Mouse (Mus musculus) spleen, adult 2 months (tissue): Measurements from ENCODE around the gene Lrrc8e. TPM values are rescaled to one million over a fixed set of nuclear protein-coding genes. Genes with fewer than 3 reads are reported as not detected.

Experiments used
- DNase-seq, 2 experiments: peaks; one replicate each; pipeline versions ENCODE4 v3.0.0 to v3.0.0-alpha.2; 2012 to 2021; ENCODE audit warnings: low spot score in 2 of 2, low read depth in 1 of 2
- H3K27ac ChIP-seq: fragments of 200-500 bp; 2 replicates; pipeline ENCODE4 v1.5.1; 2012; ENCODE audit warnings: low read length, inconsistent platforms; ENCODE audit not compliant: insufficient read depth
- H3K27me3 ChIP-seq: fragments of 200-500 bp; 2 replicates; pipeline ENCODE4 v1.6.1; 2012; ENCODE audit warnings: mild to moderate bottlenecking, moderate library complexity, low read length, inconsistent platforms; ENCODE audit not compliant: control insufficient read depth, insufficient read depth
- H3K36me3 ChIP-seq: fragments of 200-500 bp; 2 replicates; pipeline ENCODE4 v1.6.1; 2012; ENCODE audit warnings: mild to moderate bottlenecking, low read length, inconsistent platforms; ENCODE audit not compliant: control insufficient read depth, insufficient read depth
- H3K4me1 ChIP-seq: fragments of 200-500 bp; 2 replicates; pipeline ENCODE4 v1.6.1; 2011; ENCODE audit warnings: inconsistent platforms; ENCODE audit not compliant: control insufficient read depth, insufficient read depth, insufficient read length
- H3K4me3 ChIP-seq: fragments of 200-500 bp; 2 replicates; pipeline ENCODE4 v1.5.1; 2011; ENCODE audit warnings: mild to moderate bottlenecking, inconsistent platforms; ENCODE audit not compliant: insufficient read depth, insufficient read length; ENCODE audit errors: extremely low read depth
- CTCF ChIP-seq: fragments of 200-500 bp; IDR thresholded peaks from 2 replicates; pipeline ENCODE4 v1.5.1; 2011; ENCODE audit warnings: mild to moderate bottlenecking, inconsistent platforms; ENCODE audit not compliant: insufficient read depth, insufficient read length, insufficient replicate concordance; ENCODE audit errors: extremely low read depth
- POLR2A ChIP-seq: fragments of 200-500 bp; IDR thresholded peaks from 2 replicates; pipeline ENCODE4 v1.6.1; 2011; ENCODE audit warnings: low read depth, low read length, inconsistent platforms
- WGBS: fragments of 180-500 bp; shearing (Covaris S2); methylation state at CpG from one replicate; pipeline ENCODE4 v1.1.7; 2018; 5-methylcytosine and 5-hydroxymethylcytosine counted together
- polyA plus RNA-seq: library from polyadenylated mRNA; depleted of rRNA; stranded (reverse); fragments of >200 nt; gene quantifications from 2 replicates; pipeline ENCODE4 v1.2.3, GENCODE M21; 2012

Lrrc8e gene
- polyA plus RNA-seq, 1 experiment, result 0.06 TPM

- DNase-seq, result peak; percentile 41 to 80
- no peak overlapping the region for H3K4me3 ChIP-seq
- peak; percentile 88 for TF ChIP-seq CTCF
- no peak for TF ChIP-seq POLR2A
- H3K4me1 ChIP-seq, result peaks cover 2% of the 10 kb centered on the region; the same call in 1 of the 2 replicates
- 21% methylated on average over 18 of the region's 18 CpGs for WGBS
- H3K27me3 ChIP-seq, result no peaks in the 10 kb centered on the region
- H3K36me3 ChIP-seq, result no peaks in the 10 kb centered on the region; the same call in 1 of the 2 replicates
- no peak overlapping the region for H3K27ac ChIP-seq
Measured at GRCm38 (mm10) chr8:4192807-4193587, 33.6 kb upstream of the Lrrc8e start.

GRCm38 (mm10) chr8:4193588-4193894 lies 33.1 kb upstream of the Lrrc8e start:
- Histone ChIP-seq H3K4me1 (peaks cover 2% of the 10 kb centered on the region; the same call in 1 of the 2 replicates), H3K36me3 (no peaks in the 10 kb centered on the region), H3K27me3 (no peaks in the 10 kb centered on the region), H3K4me3 (no peak overlapping the region), H3K27ac (no peak overlapping the region)
- DNase-seq, result no peak
- TF ChIP-seq CTCF, result no peak
- no peak for TF ChIP-seq POLR2A
- 68% methylated on average over 7 of the region's 7 CpGs for WGBS

GRCm38 (mm10) chr8:4201321-4201720 lies 25.3 kb upstream of the Lrrc8e start:
- TF ChIP-seq POLR2A, result no peak
- TF ChIP-seq CTCF, result no peak
- WGBS, result 48% methylated on average over 2 of the region's 2 CpGs
- Histone ChIP-seq H3K4me3 (no peak overlapping the region), H3K27me3 (no peaks in the 10 kb centered on the region), H3K4me1 (no peaks in the 10 kb centered on the region), H3K36me3 (peaks cover 2% of the 10 kb centered on the region; the same call in 1 of the 2 replicates), H3K27ac (no peak overlapping the region)
- DNase-seq, result no peak

- TF ChIP-seq POLR2A (no peak), CTCF (no peak)
- no peaks in the 10 kb centered on the region for H3K4me1 ChIP-seq
- WGBS, result 78% methylated on average over 38 of the region's 38 CpGs
- DNase-seq, result no peak
- no peaks in the 10 kb centered on the region for H3K27me3 ChIP-seq
- H3K27ac ChIP-seq, result no peak overlapping the region
- H3K36me3 ChIP-seq, result peaks cover 2% of the 10 kb centered on the region; the same call in 1 of the 2 replicates
- H3K4me3 ChIP-seq, result no peak overlapping the region
Measured at GRCm38 (mm10) chr8:4205246-4206123, 21.1 kb upstream of the Lrrc8e start.

GRCm38 (mm10) chr8:4206182-4207015 lies 20.2 kb upstream of the Lrrc8e start:
- 79% methylated on average over 44 of the region's 44 CpGs for WGBS
- no peak overlapping the region for H3K4me3 ChIP-seq
- no peak for TF ChIP-seq POLR2A
- TF ChIP-seq CTCF, result no peak
- no peaks in the 10 kb centered on the region for H3K27me3 ChIP-seq
- DNase-seq, result no peak
- H3K4me1 ChIP-seq, result no peaks in the 10 kb centered on the region
- peaks cover 2% of the 10 kb centered on the region; the same call in 1 of the 2 replicates for H3K36me3 ChIP-seq
- no peak overlapping the region for H3K27ac ChIP-seq

- WGBS, result 91% methylated on average over 2 of the region's 2 CpGs
- H3K4me3 ChIP-seq, result no peak overlapping the region
- TF ChIP-seq POLR2A, result no peak
- DNase-seq, result no peak
- H3K27ac ChIP-seq, result no peak overlapping the region
- no peaks in the 10 kb centered on the region for H3K4me1 ChIP-seq
- no peaks in the 10 kb centered on the region for H3K27me3 ChIP-seq
- peaks cover 2% of the 10 kb centered on the region; the same call in 1 of the 2 replicates for H3K36me3 ChIP-seq
Measured at GRCm38 (mm10) chr8:4207016-4207350, 19.6 kb upstream of the Lrrc8e start.
